In the genomic region with DNA sequence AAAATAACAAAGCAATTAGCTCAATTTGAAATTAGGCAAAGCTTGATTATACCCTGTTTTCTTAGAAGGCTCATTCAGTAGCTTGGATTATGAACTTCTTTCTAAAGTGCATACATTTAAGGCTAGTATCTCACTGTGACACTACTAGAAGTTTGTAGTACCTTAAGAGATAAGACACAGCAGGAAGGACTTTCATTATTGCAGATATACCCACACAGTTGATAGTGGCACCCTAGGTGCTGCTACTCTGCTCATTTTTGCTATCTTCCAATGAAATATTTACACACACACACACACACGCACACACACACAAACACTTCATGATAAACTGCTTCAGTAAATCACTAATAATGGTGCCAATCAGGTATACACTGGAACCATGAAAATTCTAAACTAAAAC, we compare ENCODE assay signal across 16 mouse cellular contexts.
DNase-seq lines count a peak whose midpoint lies in the region; TF ChIP-seq lines count a peak whose summit lies in the region.
"Had no signal": no experiment of that assay in that cellular context is flagged by ENCODE, and none has a peak within 500 bp of the region (broad histone marks: within the 10 kb centered on the region; RNA-seq: fewer than 3 reads in every experiment).

No protein-coding gene starts in this region.

- no peaks in the 10 kb centered on the region for H3K79me2 ChIP-seq in MEL (ENCODE audit: control insufficient read depth, insufficient read depth, low read length, poor library complexity)

- H3K27ac ChIP-seq in MEL (ENCODE audit: control insufficient read depth, low read depth, low read length): no peak overlapping the region

- H3K36me3 ChIP-seq in MEL (ENCODE audit: control insufficient read depth in 1 of 2, insufficient read depth in 2 of 2, low read length in 2 of 2): peaks cover 0 to 2% of the 10 kb centered on the region in 2 experiments; a peak in 1 of 4 replicates
- H3K36me3 ChIP-seq: G1E had no signal

- no peaks in the 10 kb centered on the region for H3K9me3 ChIP-seq in MEL (replicated peaks; ENCODE audit: insufficient read depth, low read length)
- H3K9me3 ChIP-seq: G1E had no signal

- DNase-seq in MEL (ENCODE audit: low read depth, low spot score): peak; percentile 38
- DNase-seq in right cerebral cortex, adult 18-20 months: no peak
- DNase-seq: adrenal gland, adult 2 months; adrenal gland, adult 8-10 months; adrenal gland, postnatal 10 days; adrenal gland, postnatal 14 days; adrenal gland, postnatal 25 days; adrenal gland, postnatal 36 days; B cell, adult 2 months; cerebellum, adult 11 months; cerebellum, adult 11-12 months; cerebellum, adult 18-20 months; cerebellum, adult 2 months; cerebellum, adult 8-10 months had no signal

- no peak for TF ChIP-seq RAD21 in MEL (IDR thresholded peaks at IDR 0.05; ENCODE audit: low read depth, low read length)

- TF ChIP-seq POLR2A in MEL (IDR thresholded peaks at IDR 0.05; ENCODE audit: control insufficient read depth in 1 of 2, insufficient read depth in 1 of 2, low read depth in 1 of 2, low read length in 2 of 2, poor library complexity in 1 of 2): no peak

- TF ChIP-seq EP300 in MEL (IDR thresholded peaks at IDR 0.05; ENCODE audit: low read depth in 1 of 2, low read length in 2 of 2): peak; percentile 70 to 75

- no peak overlapping the region for H3K9ac ChIP-seq in MEL (ENCODE audit: control insufficient read depth, low read depth, low read length, poor library complexity, severe bottlenecking)

- no peaks in the 10 kb centered on the region for H3K27me3 ChIP-seq in MEL (ENCODE audit: control insufficient read depth in 1 of 2, insufficient read depth in 2 of 2, low read length in 2 of 2)
- H3K27me3 ChIP-seq: CH12.LX had no signal

- no peak for TF ChIP-seq CTCF in MEL (IDR thresholded peaks at IDR 0.05 in 2 of 3, conservative IDR thresholded peaks at IDR 0.05 in 1 of 3; ENCODE audit: control insufficient read depth in 1 of 3, insufficient read depth in 1 of 3, low read depth in 2 of 3, low read length in 3 of 3, poor library complexity in 1 of 3, severe bottlenecking in 1 of 3)

- H3K4me3 ChIP-seq in MEL (ENCODE audit: control insufficient read depth in 1 of 2, insufficient read depth in 1 of 2, low read depth in 2 of 2, low read length in 2 of 2): no peak overlapping the region

- H3K4me1 ChIP-seq in MEL (ENCODE audit: control insufficient read depth in 1 of 2, insufficient read depth in 2 of 2, low read length in 2 of 2): peaks cover 0 to 6% of the 10 kb centered on the region in 2 experiments; a peak in 2 of 4 replicates

TF ChIP-seq in MEL, 35 proteins besides CTCF, POLR2A, EP300 and RAD21:
- TF ChIP-seq MAX (IDR thresholded peaks at IDR 0.05; ENCODE audit: low read length) (no peak), KAT2A (conservative IDR thresholded peaks at IDR 0.05; ENCODE audit: low read depth, low read length) (no peak), NELFE (IDR thresholded peaks at IDR 0.05; ENCODE audit: low read depth, low read length) (no peak), TBP (IDR thresholded peaks at IDR 0.05; ENCODE audit: low read depth, low read length) (no peak), JUND (IDR thresholded peaks at IDR 0.05; ENCODE audit: low read depth, low read length) (no peak), MEF2A (IDR thresholded peaks at IDR 0.05; ENCODE audit: extremely low read depth, insufficient replicate concordance, low read depth, low read length, poor library complexity, severe bottlenecking) (no peak), HCFC1 (IDR thresholded peaks at IDR 0.05; ENCODE audit: low read depth, low read length) (no peak), SIN3A (IDR thresholded peaks at IDR 0.05; ENCODE audit: low read length) (0 out of 2 replicates have a peak, but pooled peaks have one; percentile 20), MYB (IDR thresholded peaks at IDR 0.05; ENCODE audit: low read depth, low read length) (no peak), MXI1 (IDR thresholded peaks at IDR 0.05; ENCODE audit: low read depth, low read length) (no peak), TAL1 (IDR thresholded peaks at IDR 0.05; ENCODE audit: low read length) (no peak), RCOR1 (IDR thresholded peaks at IDR 0.05; ENCODE audit: low read depth, low read length) (0 out of 2 replicates have a peak, but pooled peaks have one; percentile 31), GABPA (IDR thresholded peaks at IDR 0.05; ENCODE audit: low read depth, low read length) (no peak), POLR2AphosphoS5 (IDR thresholded peaks at IDR 0.05; ENCODE audit: borderline replicate concordance, low read depth, low read length) (no peak), CHD2 (IDR thresholded peaks at IDR 0.05; ENCODE audit: low read length) (no peak), MAZ (IDR thresholded peaks at IDR 0.05; ENCODE audit: low read depth, low read length) (no peak), BHLHE40 (IDR thresholded peaks at IDR 0.05; ENCODE audit: borderline replicate concordance, low read depth, low read length) (no peak), GATA1 (IDR thresholded peaks at IDR 0.05; ENCODE audit: low read depth, low read length) (peak; percentile 85), ZC3H11A (IDR thresholded peaks at IDR 0.05; ENCODE audit: low read depth, low read length) (no peak), ETS1 (IDR thresholded peaks at IDR 0.05; ENCODE audit: low read depth, low read length) (0 out of 2 replicates have a peak, but pooled peaks have one; percentile 9), NRF1 (IDR thresholded peaks at IDR 0.05; ENCODE audit: insufficient read depth, low read depth, low read length, poor library complexity, severe bottlenecking) (no peak), ZKSCAN1 (IDR thresholded peaks at IDR 0.05; ENCODE audit: low read depth, low read length) (no peak), POLR2AphosphoS2 (IDR thresholded peaks at IDR 0.05; ENCODE audit: low read length) (no peak), UBTF (IDR thresholded peaks at IDR 0.05; ENCODE audit: borderline replicate concordance, insufficient read depth, low read depth, low read length) (no peak), ELF1 (IDR thresholded peaks at IDR 0.05; ENCODE audit: low read depth, low read length) (no peak), MYC (IDR thresholded peaks at IDR 0.05; ENCODE audit: low read depth, low read length) (no peak), USF2 (IDR thresholded peaks at IDR 0.05; ENCODE audit: borderline replicate concordance in 1 of 2, insufficient read depth in 1 of 2, low read depth in 1 of 2, low read length in 2 of 2) (no peak), E2F4 (IDR thresholded peaks at IDR 0.05; ENCODE audit: borderline replicate concordance, low read depth, low read length) (no peak), CHD1 (IDR thresholded peaks at IDR 0.05; ENCODE audit: low read depth, low read length) (no peak), ZMIZ1 (IDR thresholded peaks at IDR 0.05; ENCODE audit: low read depth, low read length) (no peak), MAFK (IDR thresholded peaks at IDR 0.05; ENCODE audit: borderline replicate concordance, low read depth, low read length) (no peak), SMC3 (IDR thresholded peaks at IDR 0.05; ENCODE audit: low read depth, low read length) (no peak), TCF12 (IDR thresholded peaks at IDR 0.05; ENCODE audit: low read depth, low read length) (peak; percentile 72), USF1 (IDR thresholded peaks at IDR 0.05; ENCODE audit: low read depth, low read length) (no peak), ZNF384 (IDR thresholded peaks at IDR 0.05; ENCODE audit: low read depth, low read length) (no peak)
